Mouse (Mus musculus) heart, adult 2 months (tissue): ENCODE results near the gene Hnrnpab. TPM values are rescaled to one million over a fixed set of nuclear protein-coding genes. Genes with fewer than 3 reads are reported as not detected.

Experiments
- DNase-seq, 2 experiments: peaks; one replicate each; pipeline ENCODE4 v3.0.0; 2021
- H3K27ac ChIP-seq: fragments of 200-600 bp; 2 replicates; pipeline ENCODE4 v1.8.1; 2022
- H3K27me3 ChIP-seq: fragments of 200-500 bp; 2 replicates; pipeline ENCODE4 v1.6.1; 2012; ENCODE audit warnings: mild to moderate bottlenecking, low read length, inconsistent platforms, mixed read lengths; ENCODE audit not compliant: control insufficient read depth, insufficient read depth
- H3K36me3 ChIP-seq: fragments of 200-500 bp; 2 replicates; pipeline ENCODE4 v1.6.1; 2012; ENCODE audit warnings: low read length, inconsistent platforms; ENCODE audit not compliant: control insufficient read depth, insufficient read depth
- H3K4me1 ChIP-seq: fragments of 200-500 bp; 2 replicates; pipeline ENCODE4 v1.6.1; 2011; ENCODE audit warnings: low read length; ENCODE audit not compliant: control insufficient read depth, insufficient read depth
- H3K4me3 ChIP-seq: fragments of 200-600 bp; 2 replicates; pipeline ENCODE4 v1.8.1; 2022
- H3K79me2 ChIP-seq: fragments of 200-500 bp; replicated peaks from 2 replicates; pipeline ENCODE4 v1.6.1; 2012; ENCODE audit warnings: mild to moderate bottlenecking, inconsistent platforms, low read length, moderate library complexity, mixed read lengths; ENCODE audit not compliant: control insufficient read depth, insufficient read depth
- H3K9ac ChIP-seq: fragments of 200-500 bp; 2 replicates; pipeline ENCODE4 v1.6.1; 2012; ENCODE audit warnings: low read depth, mild to moderate bottlenecking, control low read depth, inconsistent platforms, low read length, mixed read lengths
- CTCF ChIP-seq: fragments of 200-600 bp; IDR thresholded peaks from 2 replicates; pipeline ENCODE4 v1.8.1; 2022; ENCODE audit warnings: antibody characterized with exemption, mild to moderate bottlenecking, moderate library complexity
- EP300 ChIP-seq: fragments of 200-500 bp; IDR thresholded peaks from 2 replicates; pipeline ENCODE4 v1.6.1; 2011; ENCODE audit warnings: low read depth, low read length, control low read depth; ENCODE audit not compliant: insufficient read depth
- POLR2A ChIP-seq: fragments of 200-500 bp; IDR thresholded peaks from 2 replicates; pipeline ENCODE4 v1.6.1; 2011; ENCODE audit warnings: mild to moderate bottlenecking, low read depth, low read length, control low read depth; ENCODE audit not compliant: insufficient read depth
- WGBS: fragments of 180-500 bp; shearing (Covaris S2); methylation state at CpG from one replicate; pipeline ENCODE4 v1.1.7; 2018; 5-methylcytosine and 5-hydroxymethylcytosine counted together
- intact Hi-C: fragments of 180-260 bp; cut with DNase I; formaldehyde crosslinking; loops from one replicate; pipeline ENCODE4 v1.15.1; 2025
- polyA plus RNA-seq: library from polyadenylated mRNA; depleted of rRNA; stranded (reverse); fragments of >200 nt; gene quantifications from 2 replicates; pipeline ENCODE4 v1.2.3, GENCODE M21; 2012
- total RNA-seq, 2 experiments: library from RNA; stranded (reverse); gene quantifications; 2 replicates each; pipeline ENCODE4 v1.2.3; 2021

The Hnrnpab gene
- total and polyA plus RNA-seq, 3 experiments: 68.4 to 145 (median 132) TPM

- Histone ChIP-seq H3K9ac (no peak overlapping the region), H3K36me3 (peaks cover 3% of the 10 kb centered on the region), H3K4me3 (no peak overlapping the region), H3K4me1 (peaks cover 6% of the 10 kb centered on the region), H3K79me2 (no peaks in the 10 kb centered on the region; the same call in 1 of the 2 replicates), H3K27me3 (no peaks in the 10 kb centered on the region), H3K27ac (no peak overlapping the region)
- TF ChIP-seq CTCF: no peak
- TF ChIP-seq POLR2A: no peak
- TF ChIP-seq EP300: no peak
- intact Hi-C loops: no loop called here
- DNase-seq: no peak
These were observed 16.6 kb downstream of the Hnrnpab start for GRCm38 (mm10) chr11:51590002-51590401.

- intact Hi-C loops: no loop called here
- no peak for TF ChIP-seq EP300
- Histone ChIP-seq H3K36me3 (peaks cover 2% of the 10 kb centered on the region; the same call in 1 of the 2 replicates), H3K79me2 (no peaks in the 10 kb centered on the region; the same call in 1 of the 2 replicates), H3K9ac (no peak overlapping the region), H3K4me3 (no peak overlapping the region), H3K4me1 (peaks cover 6% of the 10 kb centered on the region), H3K27ac (no peak overlapping the region), H3K27me3 (no peaks in the 10 kb centered on the region)
- WGBS: 98% methylated on average over 3 of the region's 3 CpGs
- DNase-seq: no peak
These were observed 17.8 kb downstream of the Hnrnpab start for GRCm38 (mm10) chr11:51588833-51589232.

GRCm38 (mm10) chr11:51587059-51587458 is 19.6 kb downstream of the Hnrnpab start:
- Histone ChIP-seq H3K9ac (no peak overlapping the region), H3K79me2 (no peaks in the 10 kb centered on the region; the same call in 1 of the 2 replicates), H3K27me3 (no peaks in the 10 kb centered on the region), H3K27ac (no peak overlapping the region), H3K36me3 (no peaks in the 10 kb centered on the region), H3K4me1 (peaks cover 9% of the 10 kb centered on the region), H3K4me3 (no peak overlapping the region)
- 95% methylated on average over 1 of the region's 1 CpGs for WGBS
- intact Hi-C loops: no loop called here
- DNase-seq: no peak
- no peak for TF ChIP-seq POLR2A
- no peak for TF ChIP-seq EP300
- no peak for TF ChIP-seq CTCF

- Histone ChIP-seq H3K4me3 (no peak overlapping the region), H3K9ac (no peak overlapping the region), H3K4me1 (peaks cover 9% of the 10 kb centered on the region), H3K27me3 (no peaks in the 10 kb centered on the region), H3K36me3 (no peaks in the 10 kb centered on the region), H3K79me2 (no peaks in the 10 kb centered on the region; the same call in 1 of the 2 replicates), H3K27ac (no peak overlapping the region)
- no peak for TF ChIP-seq CTCF
- no peak for TF ChIP-seq EP300
- TF ChIP-seq POLR2A: no peak
- intact Hi-C loops: no loop called here
- 91% methylated on average over 13 of the region's 13 CpGs for WGBS
- DNase-seq: no peak
These were observed 20.2 kb downstream of the Hnrnpab start for GRCm38 (mm10) chr11:51586411-51586810.

GRCm38 (mm10) chr11:51585608-51586252 is 20.9 kb downstream of the Hnrnpab start:
- WGBS: 43% methylated on average over 8 of the region's 8 CpGs
- intact Hi-C loops: loop anchor here (2.0 kb wide), 1 partner anchor 21 kb away; the partner anchor contains the start of gene Hnrnpab
- no peak for DNase-seq
- Histone ChIP-seq H3K79me2 (no peaks in the 10 kb centered on the region; the same call in 1 of the 2 replicates), H3K4me3 (peak overlapping the region; percentile 76), H3K27me3 (no peaks in the 10 kb centered on the region), H3K27ac (no peak overlapping the region), H3K4me1 (peaks cover 9% of the 10 kb centered on the region), H3K36me3 (no peaks in the 10 kb centered on the region), H3K9ac (no peak overlapping the region; the same call in 1 of the 2 replicates)
- TF ChIP-seq POLR2A (no peak), EP300 (no peak), CTCF (no peak)

GRCm38 (mm10) chr11:51584431-51585248 is 22.0 kb downstream of the Hnrnpab start, which contains the start of gene Phykpl:
Phykpl (plus strand) TSS chr11:51584757.
- intact Hi-C loops: loop anchor here (2.0 kb wide), 1 partner anchor 22 kb away; the partner anchor contains the start of gene Hnrnpab
- Histone ChIP-seq H3K27me3 (no peaks in the 10 kb centered on the region), H3K79me2 (no peaks in the 10 kb centered on the region; the same call in 1 of the 2 replicates), H3K4me1 (peaks cover 9% of the 10 kb centered on the region), H3K36me3 (no peaks in the 10 kb centered on the region), H3K4me3 (peak within 1 kb of the TSS; percentile 76), H3K27ac (peak within 1 kb of the TSS; percentile 99), H3K9ac (peak within 1 kb of the TSS; percentile 91)
- TF ChIP-seq POLR2A (peak; percentile 99), CTCF (peak; percentile 57), EP300 (peak; percentile 85)
- DNase-seq: peak; percentile 98 to 100
- under 1% methylated on average over 59 of the region's 59 CpGs for WGBS
